Mouse (Mus musculus) MEL (cell line): ENCODE measurements at regions not wholly inside any gene's neighbourhood (a gene's known extent, or its start where the extent isn't known, plus 50 kb on each side); places are given as distances from the start of the nearest gene placed in this dataset.

Source experiments
- CHD2 ChIP-seq: IDR thresholded peaks from 2 replicates; pipeline ENCODE4 v1.6.1; 2011; ENCODE audit warnings: low read length, improper control_type of control experiment
- CTCF ChIP-seq, 3 experiments: IDR thresholded peaks in 2 of 3; conservative IDR thresholded peaks in 1 of 3; 2 replicates each; pipeline ENCODE4 v1.5.1; 2011 to 2012; ENCODE audit warnings: low read length in 3 of 3, low read depth in 2 of 3, mild to moderate bottlenecking in 2 of 3, improper control_type of control experiment in 1 of 3, inconsistent platforms in 1 of 3, mixed read lengths in 1 of 3, moderate library complexity in 1 of 3; ENCODE audit not compliant: control insufficient read depth in 1 of 3, insufficient read depth in 1 of 3, poor library complexity in 1 of 3, severe bottlenecking in 1 of 3
- MAFK ChIP-seq: IDR thresholded peaks from 2 replicates; pipeline ENCODE4 v1.6.1; 2011; ENCODE audit warnings: low read depth, mild to moderate bottlenecking, low read length, improper control_type of control experiment, borderline replicate concordance
- MAZ ChIP-seq: IDR thresholded peaks from 2 replicates; pipeline ENCODE4 v1.6.1; 2012; ENCODE audit warnings: low read depth, mild to moderate bottlenecking, inconsistent platforms, low read length, improper control_type of control experiment
- MYB ChIP-seq: IDR thresholded peaks from 2 replicates; pipeline ENCODE4 v1.6.1; 2011; ENCODE audit warnings: mild to moderate bottlenecking, low read depth, low read length, improper control_type of control experiment
- POLR2A ChIP-seq, 2 experiments: IDR thresholded peaks; 2 replicates each; pipeline ENCODE4 v1.6.1; 2011 to 2012; ENCODE audit warnings: low read length in 2 of 2, mild to moderate bottlenecking in 2 of 2, control low read depth in 1 of 2, improper control_type of control experiment in 1 of 2, low read depth in 1 of 2, moderate library complexity in 1 of 2; ENCODE audit not compliant: control insufficient read depth in 1 of 2, insufficient read depth in 1 of 2, poor library complexity in 1 of 2
- ZC3H11A ChIP-seq: IDR thresholded peaks from 2 replicates; pipeline ENCODE4 v1.6.1; 2012; ENCODE audit warnings: low read depth, mild to moderate bottlenecking, inconsistent platforms, low read length, improper control_type of control experiment

DNA sequence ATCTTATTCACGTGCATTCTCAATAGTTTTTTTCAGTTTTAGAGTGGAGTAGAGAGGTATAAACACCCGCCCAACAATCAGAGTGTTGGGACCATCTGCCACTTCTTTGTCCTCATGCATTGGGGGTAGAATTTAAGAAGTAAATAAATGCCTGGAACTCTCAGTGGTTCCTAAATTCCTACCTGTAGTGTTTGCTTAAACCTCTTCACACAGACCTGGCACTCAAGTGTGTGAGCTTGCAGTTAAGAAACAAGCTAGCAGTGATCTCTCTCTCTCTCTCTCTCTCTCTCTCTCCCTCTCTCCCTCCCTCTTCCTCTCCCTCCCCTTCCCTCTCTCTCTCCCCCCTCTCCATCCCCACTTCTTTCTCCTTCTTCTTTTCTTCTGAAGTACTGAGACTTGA, 406.5 kb downstream of the Rnd3 start:
- TF ChIP-seq MYB (no peak), CTCF (IDR thresholded peaks at IDR 0.05 in 2 of 3, conservative IDR thresholded peaks at IDR 0.05 in 1 of 3; ENCODE audit: control insufficient read depth in 1 of 3, insufficient read depth in 1 of 3, low read depth in 2 of 3, low read length in 3 of 3, poor library complexity in 1 of 3, severe bottlenecking in 1 of 3) (no peak), POLR2A (IDR thresholded peaks at IDR 0.05; ENCODE audit: control insufficient read depth in 1 of 2, insufficient read depth in 1 of 2, low read depth in 1 of 2, low read length in 2 of 2, poor library complexity in 1 of 2) (no peak), MAFK (no peak), ZC3H11A (no peak), CHD2 (no peak), MAZ (no peak)
